Mouse (Mus musculus) erythroblast, embryonic 14.5 days (primary cell): ENCODE results near the gene Abcc2. TPM values are rescaled to one million over a fixed set of nuclear protein-coding genes. Genes with fewer than 3 reads are reported as not detected.

Source experiments
- H3K27me3 ChIP-seq: 2 replicates; pipeline ENCODE4 v1.6.1; 2012; ENCODE audit warnings: inconsistent platforms; ENCODE audit not compliant: control insufficient read depth
- H3K36me3 ChIP-seq: 2 replicates; pipeline ENCODE4 v1.6.1; 2012; ENCODE audit warnings: mild to moderate bottlenecking, inconsistent platforms; ENCODE audit not compliant: control insufficient read depth
- H3K4me1 ChIP-seq: 2 replicates; pipeline ENCODE4 v1.6.1; 2012; ENCODE audit warnings: inconsistent platforms; ENCODE audit not compliant: control insufficient read depth
- H3K4me3 ChIP-seq: replicated peaks from 2 replicates; pipeline ENCODE3; 2012; ENCODE audit warnings: moderate library complexity, mild to moderate bottlenecking, inconsistent platforms
- H3K9me3 ChIP-seq: 2 replicates; pipeline ENCODE4 v1.6.1; 2012; ENCODE audit warnings: low read length, inconsistent platforms, mixed read lengths; ENCODE audit not compliant: control insufficient read depth
- GATA1 ChIP-seq: IDR thresholded peaks from 2 replicates; pipeline ENCODE4 v1.6.1; 2012; ENCODE audit warnings: low read length, inconsistent platforms, mixed read lengths
- TAL1 ChIP-seq: IDR thresholded peaks from 3 replicates; pipeline ENCODE4 v1.6.1; 2012; ENCODE audit warnings: low read length, inconsistent platforms, mixed read lengths
- polyA plus RNA-seq: library from polyadenylated mRNA; stranded (reverse); fragments of >175 nt; gene quantifications from 2 replicates; pipeline ENCODE4 v1.2.3, GENCODE M21; 2012

Abcc2 gene
- polyA plus RNA-seq, 1 experiment = 0.01 TPM

- Histone ChIP-seq H3K27me3 (no peaks in the 10 kb centered on the region), H3K4me3 (no peak overlapping the region), H3K4me1 (no peaks in the 10 kb centered on the region), H3K36me3 (no peaks in the 10 kb centered on the region; the same call in 1 of the 2 replicates), H3K9me3 (no peaks in the 10 kb centered on the region)
- TF ChIP-seq TAL1 (no peak), GATA1 (no peak)
Measured at GRCm38 (mm10) chr19:43826855-43827254, 44.9 kb downstream of the Abcc2 start.

DNA sequence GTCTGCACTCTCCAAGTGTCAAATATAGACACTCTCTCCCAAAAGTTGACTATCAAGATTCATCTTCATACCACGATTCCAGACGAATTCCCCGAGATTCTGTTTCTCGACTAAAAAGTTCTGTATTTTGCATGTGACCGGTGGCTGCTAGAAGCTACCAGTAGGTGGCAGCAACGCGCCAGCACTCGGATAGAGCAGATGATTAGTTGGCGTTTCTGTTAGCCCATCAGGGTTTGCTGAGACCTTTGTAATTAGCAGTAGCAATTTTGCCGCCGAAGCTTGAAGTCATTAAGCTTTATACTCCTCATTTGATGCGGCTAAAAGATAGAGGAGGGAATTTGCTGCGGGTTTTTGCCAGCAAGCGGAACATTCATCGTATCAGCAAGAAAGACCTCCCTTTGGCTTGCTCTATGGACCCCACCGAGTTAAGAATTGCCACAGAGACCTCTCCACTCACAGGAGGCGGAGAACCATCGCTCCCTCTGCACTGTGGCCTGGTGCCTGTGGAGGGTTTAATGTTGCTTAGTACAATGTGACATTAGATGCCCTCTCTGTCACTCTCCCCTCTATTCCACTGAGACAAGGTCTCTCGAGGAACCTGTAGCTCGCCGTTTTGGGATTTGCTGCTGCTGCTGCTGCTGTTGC, 50.6 kb downstream of the Abcc2 start:
- Histone ChIP-seq H3K4me3 (no peak overlapping the region), H3K27me3 (no peaks in the 10 kb centered on the region)

DNA sequence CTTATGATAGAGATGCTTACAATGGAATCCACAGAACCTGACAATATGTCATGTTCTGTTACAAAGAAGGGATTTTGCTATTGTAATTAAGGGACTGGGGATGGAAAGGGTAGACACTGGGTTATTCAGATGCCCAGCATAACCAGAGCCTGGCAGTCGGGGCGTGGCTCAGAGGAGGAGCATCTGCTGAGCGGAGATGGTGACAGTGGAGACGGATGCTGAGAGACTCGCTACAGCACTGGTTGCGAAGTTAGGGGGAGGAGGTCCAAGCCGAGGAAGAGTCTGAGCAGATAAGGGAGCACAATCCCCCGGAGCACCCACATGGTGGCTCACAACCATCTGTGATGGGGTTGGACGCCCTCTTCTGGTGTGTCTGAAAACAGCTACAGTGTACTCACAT, 61.2 kb downstream of the Abcc2 start:
- peaks cover 5% of the 10 kb centered on the region; the same call in 1 of the 2 replicates for H3K36me3 ChIP-seq
- H3K4me1 ChIP-seq = no peaks in the 10 kb centered on the region
- no peak for TF ChIP-seq GATA1
- TF ChIP-seq TAL1 = no peak
- no peak overlapping the region for H3K4me3 ChIP-seq
- H3K9me3 ChIP-seq = no peaks in the 10 kb centered on the region
- H3K27me3 ChIP-seq = no peaks in the 10 kb centered on the region

More for the DNA sequence above, 50.6 kb downstream of the Abcc2 start:
- H3K36me3 ChIP-seq = no peaks in the 10 kb centered on the region; the same call in 1 of the 2 replicates
- TF ChIP-seq TAL1 (no peak), GATA1 (no peak)
- no peaks in the 10 kb centered on the region for H3K4me1 ChIP-seq
- no peaks in the 10 kb centered on the region for H3K9me3 ChIP-seq

- H3K27me3 ChIP-seq = no peaks in the 10 kb centered on the region
- H3K9me3 ChIP-seq = no peaks in the 10 kb centered on the region
- H3K4me1 ChIP-seq = no peaks in the 10 kb centered on the region
- no peak overlapping the region for H3K4me3 ChIP-seq
- TF ChIP-seq GATA1 = no peak
- no peak for TF ChIP-seq TAL1
- peaks cover 13% of the 10 kb centered on the region; the same call in 1 of the 2 replicates for H3K36me3 ChIP-seq
Measured at GRCm38 (mm10) chr19:43845331-43845908, 63.4 kb downstream of the Abcc2 start.

DNA sequence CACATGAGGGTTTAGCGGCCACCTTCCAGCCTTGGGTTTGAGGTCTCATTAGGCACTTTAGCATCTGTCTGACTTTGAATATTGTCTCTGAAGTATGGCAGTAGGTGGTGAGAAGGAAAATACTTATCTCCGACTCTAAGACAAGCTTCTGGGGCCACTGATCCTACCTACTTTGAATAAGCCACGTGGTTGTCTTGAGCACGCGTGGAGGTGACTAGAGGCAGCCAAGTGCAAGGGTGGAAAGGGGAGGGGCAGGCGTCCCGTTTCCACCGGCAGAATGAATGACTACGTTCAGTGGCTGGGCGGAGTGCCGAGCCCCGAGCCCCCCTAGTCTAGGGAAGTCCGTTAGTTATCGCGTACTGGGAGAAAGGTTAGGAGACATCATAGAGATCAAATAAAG, 65.1 kb downstream of the Abcc2 start:
- Histone ChIP-seq H3K4me1 (no peaks in the 10 kb centered on the region), H3K36me3 (peaks cover 13% of the 10 kb centered on the region; the same call in 1 of the 2 replicates), H3K4me3 (no peak overlapping the region), H3K9me3 (no peaks in the 10 kb centered on the region), H3K27me3 (no peaks in the 10 kb centered on the region)
- TF ChIP-seq TAL1 = no peak
- TF ChIP-seq GATA1 = no peak

DNA sequence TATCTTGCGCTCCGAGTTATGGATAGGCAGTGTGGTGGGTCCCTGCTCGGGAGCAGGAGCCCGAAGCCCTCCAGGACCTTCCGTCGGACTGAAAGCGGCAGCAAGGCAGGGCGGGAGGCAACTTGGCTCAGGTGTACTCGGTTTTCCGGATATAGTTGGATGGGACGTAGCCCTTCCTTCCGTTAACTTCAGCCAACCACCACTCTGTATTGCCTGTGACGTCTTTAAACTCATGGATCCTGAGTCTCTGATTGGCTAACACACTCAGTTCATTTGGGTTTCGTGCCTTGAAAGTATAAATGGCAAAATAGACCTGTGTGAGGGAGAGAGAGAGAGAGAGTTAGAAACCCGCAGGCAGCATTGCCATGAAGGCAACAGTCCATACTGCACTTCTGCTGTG, 66.0 kb downstream of the Abcc2 start:
- H3K9me3 ChIP-seq = no peaks in the 10 kb centered on the region
- H3K4me1 ChIP-seq = no peaks in the 10 kb centered on the region
- no peak for TF ChIP-seq GATA1
- TF ChIP-seq TAL1 = no peak
- no peak overlapping the region for H3K4me3 ChIP-seq
- no peaks in the 10 kb centered on the region for H3K27me3 ChIP-seq
- peaks cover 13% of the 10 kb centered on the region; the same call in 1 of the 2 replicates for H3K36me3 ChIP-seq

GRCm38 (mm10) chr19:43850026-43850425, 68.0 kb downstream of the Abcc2 start:
- peaks cover 16% of the 10 kb centered on the region; the same call in 1 of the 2 replicates for H3K36me3 ChIP-seq
- H3K4me1 ChIP-seq = no peaks in the 10 kb centered on the region
- no peaks in the 10 kb centered on the region for H3K27me3 ChIP-seq
- no peak overlapping the region for H3K4me3 ChIP-seq
- no peaks in the 10 kb centered on the region for H3K9me3 ChIP-seq
- no peak for TF ChIP-seq GATA1
- no peak for TF ChIP-seq TAL1

DNA sequence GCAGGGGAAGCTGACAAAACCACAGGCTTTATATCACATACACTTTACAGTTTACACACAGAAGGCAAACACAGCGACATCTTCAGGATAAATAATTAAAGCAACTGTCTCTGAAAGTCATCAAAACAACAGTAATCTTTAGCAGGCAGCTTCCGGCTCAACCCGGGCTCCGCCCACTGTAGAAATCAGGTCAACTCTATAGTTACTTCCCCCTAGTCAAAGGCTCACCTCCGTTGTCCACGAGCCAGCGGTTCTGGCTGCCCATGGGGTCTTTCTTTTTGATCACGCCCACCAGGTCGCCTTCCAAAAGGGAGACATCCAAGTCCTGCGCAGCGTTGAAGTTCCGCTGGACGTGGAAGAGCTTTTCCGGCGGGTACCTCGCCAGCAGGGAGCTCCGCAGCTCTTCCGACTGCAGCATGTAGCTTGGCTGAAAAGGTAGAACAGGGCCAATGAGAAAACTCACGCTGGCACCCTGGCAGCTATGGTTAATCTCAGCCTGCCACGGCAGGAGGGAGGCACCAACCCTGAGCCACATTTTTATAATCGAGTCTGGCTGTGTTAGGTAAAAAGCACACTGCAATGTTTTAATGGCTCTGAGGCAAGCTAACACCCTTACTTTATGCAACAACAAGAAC, 70.1 kb downstream of the Abcc2 start:
- H3K4me1 ChIP-seq = no peaks in the 10 kb centered on the region
- H3K36me3 ChIP-seq = peaks cover 16% of the 10 kb centered on the region; the same call in 1 of the 2 replicates
- TF ChIP-seq GATA1 (no peak), TAL1 (no peak)
- no peaks in the 10 kb centered on the region for H3K27me3 ChIP-seq
- no peaks in the 10 kb centered on the region for H3K9me3 ChIP-seq
- H3K4me3 ChIP-seq = no peak overlapping the region

- H3K9me3 ChIP-seq = no peaks in the 10 kb centered on the region
- peaks cover 11% of the 10 kb centered on the region; the same call in 1 of the 2 replicates for H3K36me3 ChIP-seq
- no peaks in the 10 kb centered on the region for H3K27me3 ChIP-seq
- no peaks in the 10 kb centered on the region for H3K4me1 ChIP-seq
- no peak overlapping the region for H3K4me3 ChIP-seq
- TF ChIP-seq TAL1 = no peak
- TF ChIP-seq GATA1 = no peak
Measured at GRCm38 (mm10) chr19:43852837-43853545, 71.0 kb downstream of the Abcc2 start.
